Mouse (Mus musculus) gastrocnemius, postnatal 4 days (tissue): ENCODE data around the gene Rnf224. TPM values are rescaled to one million over a fixed set of nuclear protein-coding genes. Genes with fewer than 3 reads are reported as not detected.
"Not testable (repeated sequence)": the region's sequence is repeated elsewhere in the genome, so short reads cannot be mapped to it uniquely, and the experiment has no call there.

Source experiments
- DNase-seq, 2 experiments: peaks; one replicate each; pipeline ENCODE4 v3.0.0; 2021 to 2022; ENCODE audit warnings: low spot score in 2 of 2, mixed read lengths in 2 of 2
- long read RNA-seq, 2 experiments: library from polyadenylated mRNA; stranded (forward); transcript quantifications; one replicate each; pipeline ENCODE4 v2.0.0; 2021
- total RNA-seq, 2 experiments: library from RNA; stranded (reverse); gene quantifications; 2 replicates each; pipeline ENCODE4 v1.2.3; 2021

Gene Rnf224
- not detected for total RNA-seq
- long read RNA-seq, experiment 1 = 0 reads
- long read RNA-seq, experiment 2 = 0 reads

- DNase-seq = no peak
Observed at GRCm38 (mm10) chr2:25236614-25237013, at the start of gene Rnf224. Rnf224 (minus strand) TSS chr2:25236787.

- no peak for DNase-seq
Observed at GRCm38 (mm10) chr2:25286314-25286713, 49.7 kb upstream of the Rnf224 start.

GRCm38 (mm10) chr2:25285551-25285950, 49.0 kb upstream of the Rnf224 start:
- DNase-seq = no peak

GRCm38 (mm10) chr2:25278928-25279882, 42.6 kb upstream of the Rnf224 start:
- DNase-seq = peak in 1 of 2 experiments; percentile 81

- DNase-seq = no peak
Observed at GRCm38 (mm10) chr2:25273010-25273409, 36.4 kb upstream of the Rnf224 start.

GRCm38 (mm10) chr2:25272515-25272914, 35.9 kb upstream of the Rnf224 start:
- DNase-seq = no peak

- DNase-seq = peak; percentile 97 to 98
Observed at GRCm38 (mm10) chr2:25271827-25272511, 35.4 kb upstream of the Rnf224 start, which contains the start of the genes Ssna1 and Anapc2. Ssna1 (minus strand) TSS chr2:25272438. Anapc2 (plus strand) TSS chr2:25272478.

- no peak for DNase-seq
Observed at GRCm38 (mm10) chr2:25267746-25268309, 31.2 kb upstream of the Rnf224 start.

GRCm38 (mm10) chr2:25267241-25267640, 30.7 kb upstream of the Rnf224 start:
- no peak for DNase-seq

GRCm38 (mm10) chr2:25266720-25267119, 30.1 kb upstream of the Rnf224 start:
- no peak for DNase-seq

GRCm38 (mm10) chr2:25265897-25266656, 29.5 kb upstream of the Rnf224 start:
- no peak for DNase-seq

GRCm38 (mm10) chr2:25264851-25265250, 28.3 kb upstream of the Rnf224 start:
- DNase-seq = no peak

GRCm38 (mm10) chr2:25264286-25264660, 27.7 kb upstream of the Rnf224 start:
- no peak for DNase-seq

GRCm38 (mm10) chr2:25263623-25264285, 27.2 kb upstream of the Rnf224 start:
- no peak for DNase-seq

GRCm38 (mm10) chr2:25262795-25263622, 26.4 kb upstream of the Rnf224 start:
- DNase-seq = peak in 1 of 2 experiments; percentile 46

- peak; percentile 64 to 91 for DNase-seq
Observed at GRCm38 (mm10) chr2:25262291-25262767, 25.7 kb upstream of the Rnf224 start, which contains the start of gene Tprn. Tprn (plus strand) TSS chr2:25262618.

- no peak for DNase-seq
Observed at GRCm38 (mm10) chr2:25261870-25262269, 25.3 kb upstream of the Rnf224 start.

GRCm38 (mm10) chr2:25258887-25259286, 22.3 kb upstream of the Rnf224 start:
- DNase-seq = no peak

- not testable (repeated sequence) for DNase-seq
Observed at GRCm38 (mm10) chr2:25257250-25257649, 20.7 kb upstream of the Rnf224 start.
